In the genomic region with DNA sequence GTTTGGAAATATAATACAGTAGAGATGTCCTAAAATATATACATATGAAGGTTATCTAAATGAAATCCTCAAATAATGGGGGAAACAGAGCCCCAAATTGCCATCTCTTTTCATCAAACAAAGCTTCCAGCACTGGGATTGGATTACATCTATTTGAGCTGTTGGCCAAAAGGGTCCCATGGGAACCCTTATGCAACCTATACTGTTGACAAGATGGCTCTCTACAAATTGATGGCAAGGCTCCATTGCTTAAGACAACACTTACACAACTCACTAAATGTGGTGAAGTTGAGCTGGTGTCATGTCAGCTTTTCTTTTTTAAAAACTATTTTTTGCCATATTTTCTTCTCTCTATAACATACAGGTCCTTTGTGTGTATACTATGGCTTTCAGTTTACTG, we compare ENCODE assay signal across 35 mouse cellular contexts.
"Had no signal": no experiment of that assay in that cellular context is flagged by ENCODE, and none has a peak within 500 bp of the region (broad histone marks: within the 10 kb centered on the region; RNA-seq: fewer than 3 reads in every experiment).

No protein-coding gene starts in this region.

- H3K9me3 ChIP-seq: heart, embryonic 10.5 days; heart, embryonic 12.5 days; heart, embryonic 13.5 days; heart, embryonic 15.5 days; hindbrain, embryonic 10.5 days; hindbrain, embryonic 12.5 days; hindbrain, embryonic 13.5 days; hindbrain, embryonic 15.5 days; intestine, embryonic 15.5 days; kidney, embryonic 15.5 days had no signal

- DNase-seq: heart, postnatal 10 days; heart, postnatal 14 days; heart, postnatal 36 days; heart, postnatal 4 days; kidney, adult 11 months; kidney, adult 18-20 months; kidney, adult 2 months; kidney, adult 8-10 months; kidney, adult 9 months; kidney, postnatal 10 days; kidney, postnatal 14 days; kidney, postnatal 25 days; kidney, postnatal 36 days; kidney, postnatal 4 days; layer of hippocampus, adult 9-11 months; layer of hippocampus, postnatal 36 days had no signal

- ATAC-seq: hindbrain, embryonic 16.5 days; hindbrain, postnatal 0 days; inflammation-experienced regulatory T-cells, adult 6 months; intestine, embryonic 15.5 days; intestine, embryonic 16.5 days; intestine, postnatal 0 days had no signal

- H3K36me3 ChIP-seq: heart, embryonic 10.5 days; heart, embryonic 13.5 days; heart, embryonic 15.5 days; hindbrain, embryonic 12.5 days; hindbrain, embryonic 13.5 days; hindbrain, embryonic 15.5 days; intestine, embryonic 15.5 days; kidney, embryonic 15.5 days had no signal

- H3K27me3 ChIP-seq: heart, embryonic 12.5 days; heart, embryonic 13.5 days; heart, embryonic 15.5 days; hindbrain, embryonic 12.5 days; hindbrain, embryonic 13.5 days; hindbrain, embryonic 15.5 days; intestine, embryonic 15.5 days; kidney, embryonic 15.5 days had no signal

- H3K4me2 ChIP-seq: heart, embryonic 11.5 days; heart, embryonic 12.5 days; heart, embryonic 13.5 days; heart, embryonic 15.5 days; hindbrain, embryonic 12.5 days; hindbrain, embryonic 13.5 days; hindbrain, embryonic 14.5 days; hindbrain, embryonic 15.5 days; intestine, embryonic 15.5 days; kidney, embryonic 15.5 days had no signal

- H3K4me3 ChIP-seq: heart, embryonic 10.5 days; heart, embryonic 12.5 days; heart, embryonic 13.5 days; heart, embryonic 15.5 days; hindbrain, embryonic 10.5 days; hindbrain, embryonic 12.5 days; hindbrain, embryonic 13.5 days; hindbrain, embryonic 15.5 days; intestine, embryonic 15.5 days; kidney, embryonic 15.5 days; layer of hippocampus, adult 2 months had no signal

- H3K9ac ChIP-seq: heart, embryonic 12.5 days; heart, embryonic 13.5 days; heart, embryonic 15.5 days; hindbrain, embryonic 12.5 days; hindbrain, embryonic 13.5 days; hindbrain, embryonic 14.5 days; hindbrain, embryonic 15.5 days; intestine, embryonic 15.5 days; kidney, embryonic 15.5 days had no signal

- H3K27ac ChIP-seq: heart, embryonic 10.5 days; heart, embryonic 13.5 days; heart, embryonic 15.5 days; hindbrain, embryonic 10.5 days; hindbrain, embryonic 12.5 days; hindbrain, embryonic 13.5 days; hindbrain, embryonic 14.5 days; hindbrain, embryonic 15.5 days; hindbrain, postnatal 0 days; intestine, embryonic 15.5 days; kidney, embryonic 15.5 days; kidney, postnatal 0 days; layer of hippocampus, adult 2 months had no signal
